Mouse (Mus musculus): ENCODE data around the gene Pcare. TPM values are rescaled to one million over a fixed set of nuclear protein-coding genes. Genes with fewer than 3 reads are reported as not detected.

The Pcare gene
- polyA plus RNA-seq, 1 experiment from 2014 or later: not detected

- H3K9me3 ChIP-seq (ENCODE audit: control insufficient read depth, low read length): no peaks in the 10 kb centered on the region
- no peaks in the 10 kb centered on the region for H3K4me1 ChIP-seq (replicated peaks; ENCODE audit: control insufficient read depth, insufficient read depth, low read length)
- H3K4me2 ChIP-seq (ENCODE audit: low read length): no peak overlapping the region
- no peak overlapping the region for H3K9ac ChIP-seq (ENCODE audit: low read length)
- H3K4me3 ChIP-seq (ENCODE audit: low read depth, low read length): no peak overlapping the region
- 80% methylated on average over 5 of the region's 5 CpGs for WGBS
- no peak for DNase-seq (ENCODE audit: low spot score)
- no peaks in the 10 kb centered on the region for H3K36me3 ChIP-seq (ENCODE audit: control insufficient read depth, insufficient read depth, low read length)
- no peak for ATAC-seq (replicated peaks; ENCODE audit: low FRiP score, low TSS enrichment, low read depth)
- no peak overlapping the region for H3K27ac ChIP-seq (ENCODE audit: low read depth)
- H3K27me3 ChIP-seq (replicated peaks; ENCODE audit: control insufficient read depth, insufficient read depth, low read length): no peaks in the 10 kb centered on the region
These were observed 56.3 kb downstream of the Pcare start for GRCm38 (mm10) chr17:71696396-71696795.

- no peaks in the 10 kb centered on the region for H3K4me1 ChIP-seq (replicated peaks; ENCODE audit: control insufficient read depth, insufficient read depth, low read length)
- WGBS: 76% methylated on average over 15 of the region's 15 CpGs
- H3K4me2 ChIP-seq (ENCODE audit: low read length): no peak overlapping the region
- H3K9ac ChIP-seq (ENCODE audit: low read length): no peak overlapping the region
- H3K36me3 ChIP-seq (ENCODE audit: control insufficient read depth, insufficient read depth, low read length): no peaks in the 10 kb centered on the region
- no peak overlapping the region for H3K4me3 ChIP-seq (ENCODE audit: low read depth, low read length)
- H3K27ac ChIP-seq (ENCODE audit: low read depth): no peak overlapping the region
- H3K9me3 ChIP-seq (ENCODE audit: control insufficient read depth, low read length): no peaks in the 10 kb centered on the region
- no peaks in the 10 kb centered on the region for H3K27me3 ChIP-seq (replicated peaks; ENCODE audit: control insufficient read depth, insufficient read depth, low read length)
- ATAC-seq (replicated peaks; ENCODE audit: low FRiP score, low TSS enrichment, low read depth) (no peak), DNase-seq (ENCODE audit: low spot score) (no peak)
These were observed 56.9 kb downstream of the Pcare start for GRCm38 (mm10) chr17:71695716-71696315.

- H3K36me3 ChIP-seq (ENCODE audit: control insufficient read depth, insufficient read depth, low read length): no peaks in the 10 kb centered on the region
- WGBS: 84% methylated on average over 8 of the region's 8 CpGs
These were observed 57.5 kb downstream of the Pcare start for GRCm38 (mm10) chr17:71695151-71695550.

GRCm38 (mm10) chr17:71693780-71694179 is 58.9 kb downstream of the Pcare start:
- 64% methylated on average over 8 of the region's 8 CpGs for WGBS
- no peak for ATAC-seq (replicated peaks; ENCODE audit: low FRiP score, low TSS enrichment, low read depth)
- Histone ChIP-seq H3K9ac (ENCODE audit: low read length) (no peak overlapping the region), H3K4me3 (ENCODE audit: low read depth, low read length) (no peak overlapping the region), H3K27ac (ENCODE audit: low read depth) (no peak overlapping the region), H3K9me3 (ENCODE audit: control insufficient read depth, low read length) (no peaks in the 10 kb centered on the region), H3K27me3 (replicated peaks; ENCODE audit: control insufficient read depth, insufficient read depth, low read length) (no peaks in the 10 kb centered on the region), H3K4me2 (ENCODE audit: low read length) (no peak overlapping the region), H3K4me1 (replicated peaks; ENCODE audit: control insufficient read depth, insufficient read depth, low read length) (no peaks in the 10 kb centered on the region), H3K36me3 (ENCODE audit: control insufficient read depth, insufficient read depth, low read length) (no peaks in the 10 kb centered on the region)
- DNase-seq (ENCODE audit: low spot score): no peak

More at GRCm38 (mm10) chr17:71695151-71695550, 57.5 kb downstream of the Pcare start:
- no peaks in the 10 kb centered on the region for H3K4me1 ChIP-seq (replicated peaks; ENCODE audit: control insufficient read depth, insufficient read depth, low read length)
- no peak overlapping the region for H3K4me2 ChIP-seq (ENCODE audit: low read length)
- no peaks in the 10 kb centered on the region for H3K27me3 ChIP-seq (replicated peaks; ENCODE audit: control insufficient read depth, insufficient read depth, low read length)
- H3K9me3 ChIP-seq (ENCODE audit: control insufficient read depth, low read length): no peaks in the 10 kb centered on the region
- no peak overlapping the region for H3K9ac ChIP-seq (ENCODE audit: low read length)
- H3K4me3 ChIP-seq (ENCODE audit: low read depth, low read length): no peak overlapping the region
- DNase-seq (ENCODE audit: low spot score) (no peak), ATAC-seq (replicated peaks; ENCODE audit: low FRiP score, low TSS enrichment, low read depth) (no peak)
- H3K27ac ChIP-seq (ENCODE audit: low read depth): no peak overlapping the region

Other genes starting within 250 kb of the Pcare start
- gene Ndc80, start 226.0 kb downstream of the Pcare start, polyA plus RNA-seq (2014; fragmentation: Nextera tagmentation; extraction: Ambion mirVana): 38.0 and 44.0 TPM in 2 replicates
- gene Spdya, start 200.8 kb downstream of the Pcare start, polyA plus RNA-seq (2014; fragmentation: Nextera tagmentation; extraction: Ambion mirVana): 0.73 and 0.99 TPM in 2 replicates
- 104 and 110 TPM in 2 replicates for gene Wdr43, start 137.0 kb downstream of the Pcare start, polyA plus RNA-seq (2014; fragmentation: Nextera tagmentation; extraction: Ambion mirVana)
- gene Togaram2, start 79.6 kb downstream of the Pcare start, polyA plus RNA-seq (2014; fragmentation: Nextera tagmentation; extraction: Ambion mirVana): 0.24 and 0.38 TPM in 2 replicates
- gene Clip4, start 15.6 kb upstream of the Pcare start, polyA plus RNA-seq (2014; fragmentation: Nextera tagmentation; extraction: Ambion mirVana): 4.7 and 5.1 TPM in 2 replicates